Mouse (Mus musculus) lung, postnatal 0 days (tissue): ENCODE measurements around the gene Blcap. TPM values are rescaled to one million over a fixed set of nuclear protein-coding genes. Genes with fewer than 3 reads are reported as not detected.

Experiments used
- ATAC-seq: fragments of 200-750 bp; cut with Nextera tagmentation; 2 replicates; pipeline ENCODE4 v1.8.0; 2017; ENCODE audit warnings: moderate library complexity
- DNase-seq: peaks from one replicate; pipeline ENCODE4 v3.0.0-alpha.2; 2016; ENCODE audit warnings: low spot score
- H3K27ac ChIP-seq: fragments of 300-500 bp; sonication (generic); 2 replicates; pipeline ENCODE4 v1.5.1; 2014; ENCODE audit warnings: antibody characterized with exemption, mild to moderate bottlenecking, low read length, mixed read lengths
- H3K27me3 ChIP-seq: fragments of 300-500 bp; sonication (generic); replicated peaks from 2 replicates; pipeline ENCODE4 v1.6.1; 2014; ENCODE audit warnings: low read length, mixed read lengths; ENCODE audit not compliant: insufficient read depth
- H3K36me3 ChIP-seq: fragments of 300-500 bp; sonication (generic); 2 replicates; pipeline ENCODE4 v1.6.1; 2014; ENCODE audit warnings: low read length, mixed read lengths; ENCODE audit not compliant: insufficient read depth
- H3K4me1 ChIP-seq: fragments of 300-500 bp; sonication (generic); 2 replicates; pipeline ENCODE4 v1.6.1; 2014; ENCODE audit warnings: antibody characterized with exemption, low read depth, low read length, mixed read lengths; ENCODE audit not compliant: insufficient read depth
- H3K4me2 ChIP-seq: fragments of 300-500 bp; sonication (generic); replicated peaks from 2 replicates; pipeline ENCODE4 v1.6.1; 2014; ENCODE audit warnings: low read depth, mild to moderate bottlenecking, low read length, moderate library complexity, mixed read lengths
- H3K4me3 ChIP-seq: fragments of 300-500 bp; sonication (generic); 2 replicates; pipeline ENCODE4 v1.5.1; 2014; ENCODE audit warnings: low read depth, low read length
- H3K9ac ChIP-seq: fragments of 300-500 bp; sonication (generic); replicated peaks from 2 replicates; pipeline ENCODE4 v1.6.1; 2014; ENCODE audit warnings: low read depth, mild to moderate bottlenecking
- H3K9me3 ChIP-seq: fragments of 300-500 bp; sonication (generic); 2 replicates; pipeline ENCODE4 v1.6.1; 2016; ENCODE audit warnings: low read length, mixed read lengths
- CTCF ChIP-seq: IDR thresholded peaks from 2 replicates; pipeline ENCODE4 v1.5.1; 2016; ENCODE audit warnings: antibody characterized with exemption, mild to moderate bottlenecking
- EP300 ChIP-seq: IDR thresholded peaks from 2 replicates; pipeline ENCODE4 v1.6.1; 2016; ENCODE audit warnings: antibody characterized with exemption, mild to moderate bottlenecking, control low read depth
- WGBS: fragments of 180-500 bp; shearing (Covaris S2); extraction: QIAGEN DNeasy Blood & Tissue Kit; methylation state at CpG from one replicate; pipeline ENCODE4 v1.1.7; 2014; 5-methylcytosine and 5-hydroxymethylcytosine counted together
- polyA plus RNA-seq: library from polyadenylated mRNA; unstranded; fragments of >200 nt; fragmentation: Nextera tagmentation; extraction: Ambion mirVana; gene quantifications from 2 replicates; pipeline ENCODE4 v1.2.1, GENCODE M21; 2015

The Blcap gene
- polyA plus RNA-seq, 1 experiment from 2014 or later = 68.8 TPM

DNA sequence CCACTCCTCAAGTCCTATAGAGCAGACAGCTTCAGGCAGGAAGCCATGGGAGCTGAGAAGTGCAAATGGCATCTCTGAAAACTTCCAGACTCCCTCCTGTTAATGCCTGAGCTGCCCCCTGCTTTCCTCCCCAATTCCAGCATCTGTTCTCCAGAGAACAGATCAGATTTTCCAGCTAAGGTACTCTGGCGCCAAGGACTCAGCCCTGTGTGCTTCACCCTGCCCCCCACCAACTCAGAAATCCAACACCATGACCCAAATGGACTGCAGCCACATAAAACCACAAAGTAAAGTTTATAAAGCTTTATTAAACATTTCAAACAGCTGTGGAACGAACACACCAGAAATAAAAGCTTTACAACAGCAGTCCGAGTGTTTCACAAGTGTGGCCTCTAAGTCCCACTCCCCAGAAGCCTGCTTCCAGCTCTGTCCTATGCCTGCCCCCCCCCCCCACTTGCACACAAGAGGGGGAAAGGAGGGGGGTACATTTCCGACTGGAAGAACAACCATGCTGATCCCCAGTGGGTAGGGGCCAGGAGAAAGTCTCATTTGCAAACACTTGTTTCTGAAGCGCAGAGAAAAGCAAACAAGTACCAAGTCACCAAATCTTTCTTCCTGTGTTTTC, 14.9 kb downstream of the Blcap start:
- Histone ChIP-seq H3K9me3 (peaks cover 4% of the 10 kb centered on the region), H3K4me1 (peaks cover 24% of the 10 kb centered on the region), H3K27ac (peak overlapping the region; percentile 62), H3K27me3 (no peaks in the 10 kb centered on the region), H3K9ac (no peak overlapping the region), H3K36me3 (0 out of 2 replicates have a peak, but pooled peaks cover 4% of the 10 kb centered on the region), H3K4me3 (no peak overlapping the region), H3K4me2 (no peak overlapping the region)
- no peak for TF ChIP-seq EP300
- no peak for TF ChIP-seq CTCF
- DNase-seq = peak; percentile 51
- peak; percentile 13; the same call in 1 of the 2 replicates for ATAC-seq
- WGBS = 43% methylated on average over 5 of the region's 5 CpGs

DNA sequence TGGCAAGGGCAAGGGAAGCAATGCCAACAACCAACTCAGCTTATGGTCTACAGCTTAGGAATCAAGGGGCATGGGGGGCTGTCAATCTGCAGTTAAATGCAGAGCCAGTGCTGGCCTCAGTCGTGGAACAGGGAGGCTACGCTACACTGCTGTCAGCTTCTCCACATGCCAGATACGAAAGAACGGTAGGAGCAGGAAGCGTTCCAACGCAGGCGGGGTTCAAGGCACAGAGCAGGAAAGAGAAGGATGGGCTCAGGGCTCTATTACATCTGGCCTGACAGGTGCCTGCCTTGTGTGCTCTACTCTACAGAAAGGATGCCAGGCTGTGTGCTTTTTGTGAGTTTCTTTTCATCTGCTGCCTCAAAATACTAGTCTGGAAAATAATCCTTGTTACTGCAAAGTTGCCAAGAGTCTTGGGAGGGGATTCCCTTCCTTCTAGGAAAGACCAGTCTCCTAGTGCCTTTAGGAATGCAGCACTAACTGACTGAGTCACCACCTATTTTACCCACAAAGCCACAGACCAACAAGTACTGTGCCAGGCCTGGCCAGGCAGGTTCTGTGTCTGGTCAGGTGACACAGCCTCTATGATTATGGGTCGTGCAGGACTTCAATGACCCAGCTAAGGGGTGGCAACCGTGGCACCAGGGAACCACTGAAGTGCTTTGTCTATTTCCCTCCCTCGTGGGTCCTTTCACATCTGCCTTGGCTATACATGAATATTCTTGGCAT, 18.8 kb downstream of the Blcap start:
- Histone ChIP-seq H3K27ac (no peak overlapping the region), H3K36me3 (peaks cover 5% of the 10 kb centered on the region; the same call in 1 of the 2 replicates), H3K9ac (no peak overlapping the region), H3K4me3 (no peak overlapping the region), H3K27me3 (no peaks in the 10 kb centered on the region), H3K9me3 (no peaks in the 10 kb centered on the region), H3K4me1 (peaks cover 24% of the 10 kb centered on the region), H3K4me2 (no peak overlapping the region)
- ATAC-seq (peak; percentile 88), DNase-seq (peak; percentile 79)
- no peak for TF ChIP-seq EP300
- TF ChIP-seq CTCF = no peak
- 56% methylated on average over 10 of the region's 10 CpGs for WGBS

DNA sequence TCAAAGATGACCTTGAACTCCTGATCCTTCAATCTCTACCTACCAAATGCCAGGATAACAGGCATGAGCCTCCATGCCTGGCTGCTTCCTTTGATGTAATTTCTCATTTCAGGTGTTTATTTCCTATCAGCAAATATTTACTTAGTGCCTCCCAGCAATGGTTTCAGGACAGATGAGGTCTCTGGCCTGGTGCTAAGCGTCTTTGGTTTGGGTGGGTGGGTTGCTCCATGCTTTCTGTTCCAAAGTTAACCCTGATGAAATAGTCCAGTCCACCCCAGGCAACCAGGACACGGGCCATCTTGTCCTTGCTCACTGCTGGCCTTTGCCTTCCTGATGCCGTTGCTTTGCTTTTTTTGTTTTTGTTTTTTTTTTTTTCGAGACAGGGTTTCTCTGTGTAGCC, 20.8 kb downstream of the Blcap start:
- Histone ChIP-seq H3K4me3 (no peak overlapping the region), H3K36me3 (peaks cover 5% of the 10 kb centered on the region; the same call in 1 of the 2 replicates), H3K4me2 (no peak overlapping the region), H3K27ac (no peak overlapping the region), H3K4me1 (peaks cover 13% of the 10 kb centered on the region), H3K9me3 (no peaks in the 10 kb centered on the region), H3K27me3 (no peaks in the 10 kb centered on the region), H3K9ac (no peak overlapping the region)
- no peak for DNase-seq
- WGBS = 72% methylated on average over 4 of the region's 4 CpGs
- TF ChIP-seq CTCF (no peak), EP300 (no peak)
- ATAC-seq = no peak

DNA sequence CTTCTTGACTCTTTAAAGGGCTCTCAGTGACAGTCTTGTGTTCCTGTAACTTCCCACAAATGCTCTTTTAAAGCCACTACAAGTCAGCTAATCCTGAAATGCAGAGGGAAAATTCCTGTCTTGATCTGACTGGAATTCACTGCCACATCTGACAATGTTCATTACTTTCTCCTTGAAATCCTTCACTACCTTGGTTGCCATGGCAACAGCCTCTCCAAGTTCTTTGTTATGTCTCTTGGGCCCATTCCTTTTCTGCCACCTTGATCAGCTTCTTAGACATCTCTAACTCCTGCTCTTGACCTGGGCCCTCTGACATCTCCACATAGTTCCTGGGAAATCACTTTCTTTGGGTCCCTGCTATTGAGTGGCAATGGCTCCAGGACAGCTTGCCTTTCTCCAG, 24.4 kb downstream of the Blcap start:
- H3K36me3 ChIP-seq = peaks cover 5% of the 10 kb centered on the region; the same call in 1 of the 2 replicates
- H3K4me1 ChIP-seq = no peaks in the 10 kb centered on the region

DNA sequence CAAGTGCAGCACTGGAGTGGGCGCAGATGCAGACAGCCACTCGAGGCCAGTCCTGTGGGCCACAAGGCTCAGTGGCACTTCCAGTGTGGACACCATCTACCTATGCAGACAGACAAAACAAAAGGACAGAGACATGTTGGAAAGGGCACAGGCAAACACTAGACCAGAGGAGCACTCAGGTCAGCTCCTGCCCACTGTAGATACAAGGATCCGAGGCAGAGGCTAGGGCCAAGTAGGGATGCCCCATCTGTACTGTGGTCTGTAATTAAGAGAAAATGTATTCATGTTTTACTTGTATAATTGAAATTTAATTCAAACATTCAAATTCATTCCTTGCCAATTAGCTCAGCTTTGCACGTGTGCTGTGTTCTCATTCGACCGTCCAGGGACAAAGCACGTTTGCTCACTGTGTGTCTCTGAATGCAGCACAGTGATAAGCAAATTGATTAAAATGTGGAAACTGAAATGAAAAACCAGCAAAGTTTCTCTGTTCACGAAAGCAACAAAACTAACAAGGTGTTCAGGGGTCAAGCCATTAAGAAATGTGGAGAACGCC, 26.7 kb downstream of the Blcap start:
- H3K36me3 ChIP-seq = peaks cover 5% of the 10 kb centered on the region; the same call in 1 of the 2 replicates
- no peak overlapping the region for H3K9ac ChIP-seq
- H3K4me3 ChIP-seq = no peak overlapping the region
- no peak for ATAC-seq
- H3K4me2 ChIP-seq = no peak overlapping the region
- no peaks in the 10 kb centered on the region for H3K9me3 ChIP-seq
- H3K27ac ChIP-seq = no peak overlapping the region
- TF ChIP-seq EP300 (no peak), CTCF (no peak)
- no peaks in the 10 kb centered on the region for H3K27me3 ChIP-seq
- H3K4me1 ChIP-seq = no peaks in the 10 kb centered on the region
- WGBS = 82% methylated on average over 9 of the region's 9 CpGs
- DNase-seq = no peak

More for the DNA sequence above, 24.4 kb downstream of the Blcap start:
- Histone ChIP-seq H3K9ac (no peak overlapping the region), H3K27me3 (no peaks in the 10 kb centered on the region), H3K4me3 (no peak overlapping the region), H3K9me3 (no peaks in the 10 kb centered on the region), H3K4me2 (no peak overlapping the region), H3K27ac (no peak overlapping the region)
- no peak for ATAC-seq
- DNase-seq = peak; percentile 27
- TF ChIP-seq EP300 (no peak), CTCF (no peak)

DNA sequence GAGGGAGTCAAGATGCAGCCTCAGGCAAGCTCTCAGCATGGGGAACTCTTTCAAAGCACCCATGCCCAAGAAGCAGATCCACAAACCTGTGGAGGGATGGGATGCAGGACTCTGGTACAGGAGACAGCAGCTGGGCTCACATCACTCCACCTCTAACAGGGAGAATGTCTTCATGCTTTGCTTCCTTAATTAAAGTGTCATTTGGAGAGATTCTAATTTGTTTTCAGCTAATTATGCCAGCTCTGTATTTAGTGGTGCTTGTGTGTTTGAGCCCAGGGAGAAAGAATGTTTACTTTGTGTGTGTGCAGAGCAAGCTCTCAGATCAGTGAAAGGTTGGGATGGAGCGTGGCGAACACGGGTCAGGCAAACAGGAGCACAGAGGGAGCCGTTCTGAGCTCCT, 28.7 kb downstream of the Blcap start:
- 49% methylated on average over 4 of the region's 4 CpGs for WGBS
- H3K9me3 ChIP-seq = no peaks in the 10 kb centered on the region
- H3K4me2 ChIP-seq = no peak overlapping the region
- no peak for ATAC-seq
- no peaks in the 10 kb centered on the region for H3K4me1 ChIP-seq
- no peak overlapping the region for H3K9ac ChIP-seq
- TF ChIP-seq EP300 (no peak), CTCF (no peak)
- no peak overlapping the region for H3K27ac ChIP-seq
- no peaks in the 10 kb centered on the region for H3K36me3 ChIP-seq
- H3K27me3 ChIP-seq = no peaks in the 10 kb centered on the region
- DNase-seq = no peak
- no peak overlapping the region for H3K4me3 ChIP-seq
